Mouse (Mus musculus) liver, postnatal 0 days (tissue): ENCODE results near the gene Trim25. TPM values are rescaled to one million over a fixed set of nuclear protein-coding genes. Genes with fewer than 3 reads are reported as not detected.
"Not testable (repeated sequence)": the region's sequence is repeated elsewhere in the genome, so short reads cannot be mapped to it uniquely, and the experiment has no call there.

Experiments used
- ATAC-seq: fragments of 200-750 bp; cut with Nextera tagmentation; 2 replicates; pipeline ENCODE4 v1.8.0; 2017; ENCODE audit warnings: mild to moderate bottlenecking, moderate library complexity
- DNase-seq: peaks from one replicate; pipeline ENCODE4 v3.0.0-alpha.2; 2016
- H3K27ac ChIP-seq: fragments of 300-500 bp; sonication (generic); 2 replicates; pipeline ENCODE4 v1.5.1; 2014; ENCODE audit warnings: antibody characterized with exemption, moderate library complexity, mild to moderate bottlenecking, low read depth
- H3K27me3 ChIP-seq: fragments of 300-500 bp; sonication (generic); 2 replicates; pipeline ENCODE4 v1.6.1; 2014; ENCODE audit warnings: low read length, control low read depth, mixed read lengths; ENCODE audit not compliant: insufficient read depth
- H3K36me3 ChIP-seq: fragments of 300-500 bp; sonication (generic); replicated peaks from 2 replicates; pipeline ENCODE4 v1.6.1; 2014; ENCODE audit warnings: mild to moderate bottlenecking, control low read depth, low read length, moderate library complexity, mixed read lengths; ENCODE audit not compliant: insufficient read depth
- H3K4me1 ChIP-seq: fragments of 300-500 bp; sonication (generic); 2 replicates; pipeline ENCODE4 v1.6.1; 2014; ENCODE audit warnings: antibody characterized with exemption, mild to moderate bottlenecking, control low read depth; ENCODE audit not compliant: insufficient read depth
- H3K4me2 ChIP-seq: fragments of 300-500 bp; sonication (generic); 2 replicates; pipeline ENCODE4 v1.6.1; 2014; ENCODE audit warnings: low read depth, mild to moderate bottlenecking, low read length, moderate library complexity, mixed read lengths
- H3K4me3 ChIP-seq: fragments of 300-500 bp; sonication (generic); 2 replicates; pipeline ENCODE4 v1.5.1; 2014; ENCODE audit warnings: low read depth, low read length
- H3K9ac ChIP-seq: fragments of 300-500 bp; sonication (generic); replicated peaks from 2 replicates; pipeline ENCODE4 v1.6.1; 2014; ENCODE audit warnings: mild to moderate bottlenecking, moderate library complexity
- H3K9me3 ChIP-seq: fragments of 300-500 bp; sonication (generic); 2 replicates; pipeline ENCODE4 v1.6.1; 2016; ENCODE audit warnings: mild to moderate bottlenecking, control low read depth, low read length, mixed read lengths
- CTCF ChIP-seq: sonication (generic); IDR thresholded peaks from 2 replicates; pipeline ENCODE4 v1.5.1; 2016; ENCODE audit warnings: antibody characterized with exemption, low read depth
- EP300 ChIP-seq: IDR thresholded peaks from 2 replicates; pipeline ENCODE4 v1.6.1; 2016; ENCODE audit warnings: antibody characterized with exemption, low read depth, mild to moderate bottlenecking
- WGBS: fragments of 180-500 bp; shearing (Covaris S2); extraction: QIAGEN DNeasy Blood & Tissue Kit; methylation state at CpG from one replicate; pipeline ENCODE4 v1.1.7; 2014; ENCODE audit not compliant: insufficient replicate concordance; 5-methylcytosine and 5-hydroxymethylcytosine counted together
- polyA plus RNA-seq: library from polyadenylated mRNA; unstranded; fragments of >200 nt; fragmentation: Nextera tagmentation; extraction: Ambion mirVana; gene quantifications from 2 replicates; pipeline ENCODE4 v1.2.1, GENCODE M21; 2015

Gene Trim25
- polyA plus RNA-seq, 1 experiment from 2014 or later = 20.4 TPM

- no peaks in the 10 kb centered on the region for H3K27me3 ChIP-seq
- TF ChIP-seq EP300 (no peak), CTCF (peak; percentile 74)
- DNase-seq (no peak), ATAC-seq (peak; percentile 88)
- no peaks in the 10 kb centered on the region for H3K9me3 ChIP-seq
- no peak overlapping the region for H3K9ac ChIP-seq
- no peak overlapping the region for H3K4me2 ChIP-seq
- H3K36me3 ChIP-seq = peaks cover 8% of the 10 kb centered on the region; the same call in 1 of the 2 replicates
- H3K4me1 ChIP-seq = no peaks in the 10 kb centered on the region; the same call in 1 of the 2 replicates
- H3K4me3 ChIP-seq = no peak overlapping the region
- 42% methylated on average over 5 of the region's 5 CpGs for WGBS
- H3K27ac ChIP-seq = no peak overlapping the region
Measured at GRCm38 (mm10) chr11:88989530-88989929, 9.6 kb upstream of the Trim25 start.

- H3K27me3 ChIP-seq = no peaks in the 10 kb centered on the region
- no peaks in the 10 kb centered on the region for H3K9me3 ChIP-seq
- TF ChIP-seq CTCF = no peak
- no peak for TF ChIP-seq EP300
- no peak for DNase-seq
- no peak overlapping the region for H3K9ac ChIP-seq
- H3K4me2 ChIP-seq = no peak overlapping the region
- no peak overlapping the region for H3K4me3 ChIP-seq
- H3K36me3 ChIP-seq = peaks cover 8% of the 10 kb centered on the region; the same call in 1 of the 2 replicates
- no peak for ATAC-seq
- peaks cover 8% of the 10 kb centered on the region for H3K4me1 ChIP-seq
- 55% methylated on average over 7 of the region's 7 CpGs for WGBS
- no peak overlapping the region for H3K27ac ChIP-seq
Measured at GRCm38 (mm10) chr11:88993186-88993585, 6.0 kb upstream of the Trim25 start.

DNA sequence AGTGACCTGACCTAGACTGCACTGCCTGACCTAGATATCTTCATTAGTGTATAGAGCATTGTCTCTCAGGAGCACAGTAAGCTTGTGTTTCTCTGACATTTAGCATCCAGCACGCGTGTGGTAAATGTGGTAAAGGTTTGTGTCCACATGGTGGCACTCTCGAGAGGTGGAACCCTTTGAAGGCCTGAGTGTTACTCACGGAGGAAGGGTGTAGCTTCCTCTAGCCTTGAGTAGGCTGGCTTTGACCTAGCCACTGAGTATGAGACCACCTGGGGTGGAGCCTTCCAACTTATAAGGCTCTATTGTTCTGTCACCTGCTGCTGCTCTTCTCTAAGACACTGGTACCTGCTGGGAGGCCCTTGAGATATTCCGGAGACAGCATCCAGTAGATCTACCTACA is 5.6 kb upstream of the Trim25 start:
- ATAC-seq (peak; percentile 56), DNase-seq (peak; percentile 78)
- peak; percentile 93 for TF ChIP-seq CTCF
- no peak for TF ChIP-seq EP300
- Histone ChIP-seq H3K4me1 (peaks cover 11% of the 10 kb centered on the region), H3K9me3 (no peaks in the 10 kb centered on the region), H3K27me3 (no peaks in the 10 kb centered on the region), H3K4me2 (no peak overlapping the region), H3K9ac (no peak overlapping the region), H3K27ac (no peak overlapping the region), H3K36me3 (peaks cover 5% of the 10 kb centered on the region; the same call in 1 of the 2 replicates), H3K4me3 (no peak overlapping the region)
- WGBS = 15% methylated on average over 5 of the region's 5 CpGs

GRCm38 (mm10) chr11:88994492-88994891 is 4.7 kb upstream of the Trim25 start:
- WGBS = 65% methylated on average over 7 of the region's 7 CpGs
- no peak for DNase-seq
- Histone ChIP-seq H3K4me2 (no peak overlapping the region), H3K9me3 (no peaks in the 10 kb centered on the region), H3K27me3 (no peaks in the 10 kb centered on the region), H3K4me1 (peaks cover 15% of the 10 kb centered on the region), H3K27ac (no peak overlapping the region), H3K36me3 (peaks cover 5% of the 10 kb centered on the region; the same call in 1 of the 2 replicates), H3K4me3 (no peak overlapping the region), H3K9ac (no peak overlapping the region)
- ATAC-seq = no peak
- TF ChIP-seq EP300 (no peak), CTCF (no peak)

GRCm38 (mm10) chr11:88995616-88996015 is 3.6 kb upstream of the Trim25 start:
- H3K36me3 ChIP-seq = peaks cover 5% of the 10 kb centered on the region; the same call in 1 of the 2 replicates
- H3K4me2 ChIP-seq = no peak overlapping the region
- DNase-seq (no peak), ATAC-seq (no peak)
- H3K27me3 ChIP-seq = no peaks in the 10 kb centered on the region
- H3K4me1 ChIP-seq = peaks cover 16% of the 10 kb centered on the region
- H3K9me3 ChIP-seq = no peaks in the 10 kb centered on the region
- no peak overlapping the region for H3K27ac ChIP-seq
- no peak overlapping the region for H3K4me3 ChIP-seq
- 81% methylated on average over 2 of the region's 2 CpGs for whole genome bisulfite sequencing
- no peak overlapping the region for H3K9ac ChIP-seq
- TF ChIP-seq EP300 = no peak
- no peak for TF ChIP-seq CTCF

DNA sequence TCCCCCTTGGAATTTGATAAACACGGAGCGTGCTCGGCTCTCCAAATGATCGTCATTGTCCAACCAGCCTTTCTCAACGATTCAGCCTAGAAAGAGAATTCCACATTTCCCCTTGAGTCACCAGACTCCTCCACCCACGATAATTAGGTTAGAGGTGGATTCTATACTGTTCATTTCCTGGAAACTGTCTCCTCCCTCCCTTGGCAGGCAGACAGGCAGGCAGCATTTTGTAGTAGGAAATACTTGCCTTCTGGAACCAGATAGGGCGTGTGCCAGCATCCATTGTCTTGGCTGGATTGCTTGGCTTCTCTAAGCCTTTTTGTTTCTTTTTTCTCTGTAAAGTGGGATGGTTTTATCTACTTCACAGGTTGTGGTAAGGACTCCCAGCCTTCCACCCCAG is 2.7 kb upstream of the Trim25 start:
- Histone ChIP-seq H3K4me1 (peaks cover 22% of the 10 kb centered on the region), H3K4me2 (no peak overlapping the region), H3K9ac (no peak overlapping the region), H3K27me3 (no peaks in the 10 kb centered on the region), H3K9me3 (no peaks in the 10 kb centered on the region), H3K27ac (peak overlapping the region; percentile 1; the same call in 1 of the 2 replicates), H3K4me3 (no peak overlapping the region), H3K36me3 (peaks cover 2% of the 10 kb centered on the region)
- DNase-seq = no peak
- ATAC-seq = no peak
- TF ChIP-seq CTCF = no peak
- TF ChIP-seq EP300 = no peak
- WGBS = 54% methylated on average over 7 of the region's 7 CpGs

DNA sequence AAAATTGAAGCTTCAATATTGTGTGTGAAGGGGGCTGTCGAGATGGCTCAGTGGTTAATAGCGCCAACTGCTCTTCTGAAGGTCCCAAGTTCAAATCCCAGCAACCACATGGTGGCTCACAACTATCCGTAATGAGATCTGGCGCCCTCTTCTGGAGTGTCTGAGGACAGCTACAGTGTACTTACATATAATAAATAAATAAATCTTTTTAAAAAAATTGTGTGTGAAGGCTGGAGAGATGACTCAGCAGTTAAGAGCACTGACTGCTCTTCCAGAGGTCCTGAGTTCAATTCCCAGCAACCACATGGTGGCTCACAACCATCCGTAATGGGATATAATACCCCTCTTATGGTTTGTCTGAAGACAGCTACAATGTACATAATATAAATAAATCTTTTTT is 1.8 kb upstream of the Trim25 start:
- not testable (repeated sequence) for H3K4me2 ChIP-seq, H3K4me3 ChIP-seq, H3K9ac ChIP-seq, DNase-seq, H3K36me3 ChIP-seq, H3K9me3 ChIP-seq, ATAC-seq, H3K27me3 ChIP-seq, H3K27ac ChIP-seq
- H3K4me1 ChIP-seq = peaks cover 27% of the 10 kb centered on the region
- 79% methylated on average over 5 of the region's 5 CpGs for WGBS
- peak; percentile 45 for TF ChIP-seq CTCF
